Mouse (Mus musculus) limb, embryonic 15.5 days (tissue): ENCODE measurements around the gene Sfr1. TPM values are rescaled to one million over a fixed set of nuclear protein-coding genes. Genes with fewer than 3 reads are reported as not detected.

Source experiments
- ATAC-seq: fragments of 200-750 bp; cut with Nextera tagmentation; 2 replicates; pipeline ENCODE4 v1.8.0; 2017; ENCODE audit warnings: low read depth, moderate TSS enrichment; ENCODE audit not compliant: insufficient number of reproducible peaks, low FRiP score, low TSS enrichment
- H3K27ac ChIP-seq: fragments of 300-500 bp; sonication (generic); 2 replicates; pipeline ENCODE4 v1.5.1; 2015; ENCODE audit warnings: moderate library complexity, mild to moderate bottlenecking, inconsistent platforms
- H3K27me3 ChIP-seq: fragments of 300-500 bp; sonication (generic); 2 replicates; pipeline ENCODE4 v1.6.1; 2015; ENCODE audit warnings: inconsistent platforms
- H3K36me3 ChIP-seq: fragments of 300-500 bp; sonication (generic); 2 replicates; pipeline ENCODE4 v1.6.1; 2015; ENCODE audit warnings: inconsistent platforms
- H3K4me1 ChIP-seq: fragments of 300-500 bp; sonication (generic); 2 replicates; pipeline ENCODE4 v1.6.1; 2015; ENCODE audit warnings: inconsistent platforms
- H3K4me2 ChIP-seq: fragments of 300-500 bp; sonication (generic); 2 replicates; pipeline ENCODE4 v1.6.1; 2015; ENCODE audit warnings: mild to moderate bottlenecking, inconsistent platforms
- H3K4me3 ChIP-seq: fragments of 300-500 bp; sonication (generic); 2 replicates; pipeline ENCODE4 v1.5.1; 2015; ENCODE audit warnings: mild to moderate bottlenecking, inconsistent platforms
- H3K9ac ChIP-seq: fragments of 300-500 bp; sonication (generic); 2 replicates; pipeline ENCODE4 v1.6.1; 2015; ENCODE audit warnings: inconsistent platforms
- H3K9me3 ChIP-seq: fragments of 300-500 bp; sonication (generic); 2 replicates; pipeline ENCODE4 v1.6.1; 2016; ENCODE audit warnings: inconsistent platforms
- WGBS: fragments of 180-500 bp; shearing (Covaris S2); methylation state at CpG from one replicate; pipeline ENCODE4 v1.1.7; 2015; 5-methylcytosine and 5-hydroxymethylcytosine counted together
- polyA plus RNA-seq: library from polyadenylated mRNA; unstranded; fragments of >200 nt; fragmentation: Nextera tagmentation; extraction: Ambion mirVana; gene quantifications from 2 replicates; pipeline ENCODE4 v1.2.1, GENCODE M21; 2015

The Sfr1 gene
- polyA plus RNA-seq, 1 experiment from 2014 or later, result 272 TPM

- Histone ChIP-seq H3K9ac (no peak overlapping the region), H3K27ac (no peak overlapping the region), H3K36me3 (no peaks in the 10 kb centered on the region), H3K4me3 (no peak overlapping the region), H3K4me1 (peaks cover 9% of the 10 kb centered on the region; the same call in 1 of the 2 replicates), H3K9me3 (no peaks in the 10 kb centered on the region), H3K27me3 (no peaks in the 10 kb centered on the region), H3K4me2 (no peak overlapping the region)
- 43% methylated on average over 9 of the region's 9 CpGs for WGBS
- no peak for ATAC-seq
Observed at GRCm38 (mm10) chr19:47713457-47713856, 18.0 kb upstream of the Sfr1 start.

- no peak overlapping the region for H3K9ac ChIP-seq
- peaks cover 9% of the 10 kb centered on the region; the same call in 1 of the 2 replicates for H3K4me1 ChIP-seq
- no peak overlapping the region for H3K4me3 ChIP-seq
- no peak overlapping the region for H3K4me2 ChIP-seq
- 62% methylated on average over 2 of the region's 2 CpGs for WGBS
- H3K27ac ChIP-seq, result no peak overlapping the region
- no peak for ATAC-seq
- H3K27me3 ChIP-seq, result no peaks in the 10 kb centered on the region
- H3K36me3 ChIP-seq, result no peaks in the 10 kb centered on the region
- H3K9me3 ChIP-seq, result no peaks in the 10 kb centered on the region
Observed at GRCm38 (mm10) chr19:47716144-47716543, 15.3 kb upstream of the Sfr1 start.

- 78% methylated on average over 3 of the region's 3 CpGs for WGBS
- no peaks in the 10 kb centered on the region for H3K9me3 ChIP-seq
- H3K27ac ChIP-seq, result no peak overlapping the region
- no peak for ATAC-seq
- H3K4me1 ChIP-seq, result peaks cover 4% of the 10 kb centered on the region; the same call in 1 of the 2 replicates
- no peak overlapping the region for H3K9ac ChIP-seq
- H3K36me3 ChIP-seq, result no peaks in the 10 kb centered on the region
- no peaks in the 10 kb centered on the region for H3K27me3 ChIP-seq
- H3K4me2 ChIP-seq, result no peak overlapping the region
- H3K4me3 ChIP-seq, result no peak overlapping the region
Observed at GRCm38 (mm10) chr19:47719147-47719546, 12.3 kb upstream of the Sfr1 start.

GRCm38 (mm10) chr19:47722471-47722870 lies 9.0 kb upstream of the Sfr1 start:
- 48% methylated on average over 6 of the region's 6 CpGs for WGBS

GRCm38 (mm10) chr19:47724903-47725302 lies 6.6 kb upstream of the Sfr1 start:
- H3K4me2 ChIP-seq, result no peak overlapping the region
- H3K9me3 ChIP-seq, result no peaks in the 10 kb centered on the region
- 75% methylated on average over 4 of the region's 4 CpGs for WGBS
- no peaks in the 10 kb centered on the region for H3K36me3 ChIP-seq
- ATAC-seq, result no peak
- no peak overlapping the region for H3K27ac ChIP-seq
- H3K27me3 ChIP-seq, result no peaks in the 10 kb centered on the region
- H3K4me3 ChIP-seq, result no peak overlapping the region
- no peak overlapping the region for H3K9ac ChIP-seq
- H3K4me1 ChIP-seq, result peaks cover 26% of the 10 kb centered on the region

More at GRCm38 (mm10) chr19:47722471-47722870, 9.0 kb upstream of the Sfr1 start:
- Histone ChIP-seq H3K36me3 (no peaks in the 10 kb centered on the region), H3K27me3 (no peaks in the 10 kb centered on the region), H3K9ac (no peak overlapping the region), H3K27ac (no peak overlapping the region), H3K4me2 (no peak overlapping the region), H3K4me1 (peaks cover 9% of the 10 kb centered on the region; the same call in 1 of the 2 replicates), H3K4me3 (no peak overlapping the region), H3K9me3 (no peaks in the 10 kb centered on the region)
- no peak for ATAC-seq

- Histone ChIP-seq H3K27ac (no peak overlapping the region), H3K9me3 (no peaks in the 10 kb centered on the region), H3K9ac (no peak overlapping the region), H3K27me3 (no peaks in the 10 kb centered on the region), H3K4me1 (peaks cover 34% of the 10 kb centered on the region), H3K4me2 (no peak overlapping the region), H3K36me3 (no peaks in the 10 kb centered on the region), H3K4me3 (no peak overlapping the region)
- WGBS, result 34% methylated on average over 7 of the region's 7 CpGs
- ATAC-seq, result no peak
Observed at GRCm38 (mm10) chr19:47725643-47726140, 5.8 kb upstream of the Sfr1 start.

GRCm38 (mm10) chr19:47730691-47731070 lies 801 bp upstream of the Sfr1 start:
- Histone ChIP-seq H3K4me3 (peak overlapping the region; percentile 75), H3K27ac (peak overlapping the region; percentile 98), H3K36me3 (peaks cover 25% of the 10 kb centered on the region), H3K27me3 (no peaks in the 10 kb centered on the region), H3K9me3 (no peaks in the 10 kb centered on the region), H3K4me2 (peak overlapping the region; percentile 61), H3K9ac (peak overlapping the region; percentile 48), H3K4me1 (peaks cover 39% of the 10 kb centered on the region)
- WGBS, result under 1% methylated on average over 12 of the region's 12 CpGs
- peak; percentile 81 for ATAC-seq

GRCm38 (mm10) chr19:47731931-47732330 lies 449 bp downstream of the Sfr1 start:
- Histone ChIP-seq H3K27ac (peak overlapping the region; percentile 98), H3K4me2 (peak overlapping the region; percentile 49), H3K36me3 (peaks cover 35% of the 10 kb centered on the region), H3K9ac (peak overlapping the region; percentile 82), H3K4me1 (peaks cover 34% of the 10 kb centered on the region), H3K9me3 (no peaks in the 10 kb centered on the region), H3K27me3 (no peaks in the 10 kb centered on the region), H3K4me3 (peak overlapping the region; percentile 75)
- no peak for ATAC-seq
- WGBS, result 4% methylated on average over 15 of the region's 15 CpGs

- WGBS, result 78% methylated on average over 2 of the region's 2 CpGs
Observed at GRCm38 (mm10) chr19:47747072-47747471, 15.6 kb downstream of the Sfr1 start.

GRCm38 (mm10) chr19:47748950-47749349 lies 17.5 kb downstream of the Sfr1 start:
- no peaks in the 10 kb centered on the region for H3K36me3 ChIP-seq
- no peaks in the 10 kb centered on the region for H3K9me3 ChIP-seq
- H3K9ac ChIP-seq, result no peak overlapping the region
- no peak overlapping the region for H3K27ac ChIP-seq
- H3K27me3 ChIP-seq, result no peaks in the 10 kb centered on the region
- no peak overlapping the region for H3K4me2 ChIP-seq
- WGBS, result 78% methylated on average over 2 of the region's 2 CpGs
- no peak for ATAC-seq
- H3K4me1 ChIP-seq, result no peaks in the 10 kb centered on the region
- H3K4me3 ChIP-seq, result no peak overlapping the region

More at GRCm38 (mm10) chr19:47747072-47747471, 15.6 kb downstream of the Sfr1 start:
- Histone ChIP-seq H3K27me3 (no peaks in the 10 kb centered on the region), H3K36me3 (peaks cover 3% of the 10 kb centered on the region; the same call in 1 of the 2 replicates), H3K4me3 (no peak overlapping the region), H3K27ac (no peak overlapping the region), H3K9me3 (no peaks in the 10 kb centered on the region), H3K4me1 (no peaks in the 10 kb centered on the region), H3K4me2 (no peak overlapping the region), H3K9ac (no peak overlapping the region)
- no peak for ATAC-seq

- H3K9ac ChIP-seq, result no peak overlapping the region
- H3K4me2 ChIP-seq, result no peak overlapping the region
- WGBS, result 79% methylated on average over 5 of the region's 5 CpGs
- H3K36me3 ChIP-seq, result no peaks in the 10 kb centered on the region
- no peak overlapping the region for H3K4me3 ChIP-seq
- no peaks in the 10 kb centered on the region for H3K27me3 ChIP-seq
- ATAC-seq, result no peak
- H3K27ac ChIP-seq, result no peak overlapping the region
- no peaks in the 10 kb centered on the region for H3K4me1 ChIP-seq
- no peaks in the 10 kb centered on the region for H3K9me3 ChIP-seq
Observed at GRCm38 (mm10) chr19:47750391-47750790, 18.9 kb downstream of the Sfr1 start.

- Histone ChIP-seq H3K9ac (no peak overlapping the region), H3K9me3 (no peaks in the 10 kb centered on the region), H3K4me1 (no peaks in the 10 kb centered on the region), H3K27ac (no peak overlapping the region), H3K4me2 (no peak overlapping the region), H3K27me3 (no peaks in the 10 kb centered on the region), H3K4me3 (no peak overlapping the region), H3K36me3 (no peaks in the 10 kb centered on the region)
- 89% methylated on average over 9 of the region's 9 CpGs for WGBS
- no peak for ATAC-seq
Observed at GRCm38 (mm10) chr19:47752456-47752855, 21.0 kb downstream of the Sfr1 start.

GRCm38 (mm10) chr19:47753921-47754320 lies 22.4 kb downstream of the Sfr1 start:
- no peak overlapping the region for H3K4me2 ChIP-seq
- WGBS, result 82% methylated on average over 4 of the region's 4 CpGs
- no peak for ATAC-seq
- no peaks in the 10 kb centered on the region for H3K9me3 ChIP-seq
- no peaks in the 10 kb centered on the region for H3K36me3 ChIP-seq
- H3K4me1 ChIP-seq, result no peaks in the 10 kb centered on the region
- H3K27me3 ChIP-seq, result no peaks in the 10 kb centered on the region
- H3K4me3 ChIP-seq, result no peak overlapping the region
- H3K9ac ChIP-seq, result no peak overlapping the region
- no peak overlapping the region for H3K27ac ChIP-seq
